Mouse (Mus musculus) lung, embryonic 14.5 days (tissue): ENCODE measurements at regions not wholly inside any gene's neighbourhood (a gene's known extent, or its start where the extent isn't known, plus 50 kb on each side); places are given as distances from the start of the nearest gene placed in this dataset.

Experiments used
- ATAC-seq: fragments of 200-750 bp; cut with Nextera tagmentation; 2 replicates; pipeline ENCODE4 v1.8.0; 2017; ENCODE audit warnings: mild to moderate bottlenecking, moderate TSS enrichment, moderate library complexity; ENCODE audit not compliant: insufficient read depth
- DNase-seq: peaks from one replicate; pipeline ENCODE4 v3.0.0-alpha.2; 2015
- H3K27ac ChIP-seq: fragments of 300-500 bp; sonication (generic); 2 replicates; pipeline ENCODE4 v1.5.1; 2014; ENCODE audit warnings: low read depth, mild to moderate bottlenecking, moderate library complexity
- H3K27me3 ChIP-seq: fragments of 300-500 bp; sonication (generic); 2 replicates; pipeline ENCODE4 v1.6.1; 2014; ENCODE audit warnings: low read length, control low read depth; ENCODE audit not compliant: insufficient read depth
- H3K36me3 ChIP-seq: fragments of 300-500 bp; sonication (generic); 2 replicates; pipeline ENCODE4 v1.6.1; 2014; ENCODE audit warnings: control low read depth; ENCODE audit not compliant: insufficient read depth
- H3K4me1 ChIP-seq: fragments of 300-500 bp; sonication (generic); 2 replicates; pipeline ENCODE4 v1.6.1; 2014; ENCODE audit warnings: antibody characterized with exemption, control low read depth; ENCODE audit not compliant: insufficient read depth
- H3K4me2 ChIP-seq: fragments of 300-500 bp; sonication (generic); 2 replicates; pipeline ENCODE4 v1.6.1; 2014; ENCODE audit warnings: mild to moderate bottlenecking
- H3K4me3 ChIP-seq: fragments of 300-500 bp; sonication (generic); 2 replicates; pipeline ENCODE4 v1.5.1; 2014; ENCODE audit warnings: low read depth, low read length
- H3K9ac ChIP-seq: fragments of 300-500 bp; sonication (generic); 2 replicates; pipeline ENCODE4 v1.6.1; 2014
- H3K9me3 ChIP-seq: fragments of 300-500 bp; sonication (generic); 2 replicates; pipeline ENCODE4 v1.6.1; 2016; ENCODE audit warnings: low read depth, low read length, control low read depth
- CTCF ChIP-seq: IDR thresholded peaks from 2 replicates; pipeline ENCODE4 v1.5.1; 2016; ENCODE audit warnings: antibody characterized with exemption, low read depth
- WGBS: fragments of 180-500 bp; shearing (Covaris S2); extraction: QIAGEN DNeasy Blood & Tissue Kit; methylation state at CpG from one replicate; pipeline ENCODE4 v1.1.7; 2014; 5-methylcytosine and 5-hydroxymethylcytosine counted together

GRCm38 (mm10) chr2:50552437-50552836 lies 255.8 kb upstream of the Mmadhc start:
- no peaks in the 10 kb centered on the region for H3K27me3 ChIP-seq
- no peak for ATAC-seq
- H3K4me3 ChIP-seq = no peak overlapping the region
- no peak for TF ChIP-seq CTCF
- no peaks in the 10 kb centered on the region for H3K36me3 ChIP-seq
- no peak overlapping the region for H3K27ac ChIP-seq
- WGBS = 75% methylated on average over 2 of the region's 2 CpGs
- DNase-seq = no peak
- H3K4me2 ChIP-seq = no peak overlapping the region
- H3K4me1 ChIP-seq = no peaks in the 10 kb centered on the region
- no peak overlapping the region for H3K9ac ChIP-seq
- H3K9me3 ChIP-seq = no peaks in the 10 kb centered on the region

GRCm38 (mm10) chr2:50549871-50550270 lies 253.3 kb upstream of the Mmadhc start:
- Histone ChIP-seq H3K36me3 (no peaks in the 10 kb centered on the region), H3K4me3 (no peak overlapping the region), H3K4me2 (no peak overlapping the region), H3K27me3 (no peaks in the 10 kb centered on the region), H3K9me3 (no peaks in the 10 kb centered on the region), H3K27ac (no peak overlapping the region), H3K9ac (no peak overlapping the region), H3K4me1 (no peaks in the 10 kb centered on the region)
- 71% methylated on average over 8 of the region's 8 CpGs for WGBS
- ATAC-seq (no peak), DNase-seq (no peak)
- no peak for TF ChIP-seq CTCF

GRCm38 (mm10) chr2:50539741-50540441 lies 243.3 kb upstream of the Mmadhc start:
- no peak overlapping the region for H3K4me2 ChIP-seq
- H3K27ac ChIP-seq = no peak overlapping the region
- no peaks in the 10 kb centered on the region for H3K4me1 ChIP-seq
- H3K9ac ChIP-seq = no peak overlapping the region
- no peak for ATAC-seq
- TF ChIP-seq CTCF = no peak
- no peaks in the 10 kb centered on the region for H3K9me3 ChIP-seq
- no peak overlapping the region for H3K4me3 ChIP-seq
- no peaks in the 10 kb centered on the region for H3K36me3 ChIP-seq
- no peak for DNase-seq
- 77% methylated on average over 2 of the region's 2 CpGs for WGBS
- no peaks in the 10 kb centered on the region for H3K27me3 ChIP-seq

- H3K36me3 ChIP-seq = no peaks in the 10 kb centered on the region
- no peaks in the 10 kb centered on the region for H3K4me1 ChIP-seq
- DNase-seq (no peak), ATAC-seq (no peak)
- H3K4me2 ChIP-seq = no peak overlapping the region
- no peak overlapping the region for H3K27ac ChIP-seq
- H3K9me3 ChIP-seq = no peaks in the 10 kb centered on the region
- no peak overlapping the region for H3K9ac ChIP-seq
- WGBS = 52% methylated on average over 5 of the region's 5 CpGs
- no peak overlapping the region for H3K4me3 ChIP-seq
- H3K27me3 ChIP-seq = no peaks in the 10 kb centered on the region
- TF ChIP-seq CTCF = no peak
Measured at GRCm38 (mm10) chr2:50538068-50538467, 241.5 kb upstream of the Mmadhc start.

GRCm38 (mm10) chr2:50535085-50535878 lies 238.7 kb upstream of the Mmadhc start:
- Histone ChIP-seq H3K27me3 (no peaks in the 10 kb centered on the region), H3K36me3 (no peaks in the 10 kb centered on the region), H3K27ac (no peak overlapping the region), H3K4me3 (no peak overlapping the region), H3K9ac (no peak overlapping the region), H3K4me1 (no peaks in the 10 kb centered on the region), H3K4me2 (no peak overlapping the region), H3K9me3 (no peaks in the 10 kb centered on the region)
- ATAC-seq (no peak), DNase-seq (no peak)
- WGBS = 47% methylated on average over 4 of the region's 4 CpGs
- no peak for TF ChIP-seq CTCF

- Histone ChIP-seq H3K27me3 (no peaks in the 10 kb centered on the region), H3K9ac (no peak overlapping the region), H3K4me2 (no peak overlapping the region), H3K4me1 (no peaks in the 10 kb centered on the region), H3K27ac (no peak overlapping the region), H3K4me3 (no peak overlapping the region), H3K9me3 (no peaks in the 10 kb centered on the region), H3K36me3 (no peaks in the 10 kb centered on the region)
- DNase-seq = no peak
- 84% methylated on average over 2 of the region's 2 CpGs for WGBS
- no peak for ATAC-seq
- no peak for TF ChIP-seq CTCF
Measured at GRCm38 (mm10) chr2:50533702-50534101, 237.1 kb upstream of the Mmadhc start.

GRCm38 (mm10) chr2:50527425-50527824 lies 230.8 kb upstream of the Mmadhc start:
- Histone ChIP-seq H3K27me3 (no peaks in the 10 kb centered on the region), H3K4me2 (no peak overlapping the region), H3K36me3 (no peaks in the 10 kb centered on the region), H3K9ac (no peak overlapping the region), H3K27ac (no peak overlapping the region), H3K4me3 (no peak overlapping the region), H3K9me3 (no peaks in the 10 kb centered on the region), H3K4me1 (no peaks in the 10 kb centered on the region)
- DNase-seq (no peak), ATAC-seq (no peak)
- no peak for TF ChIP-seq CTCF
